Mouse (Mus musculus) liver, postnatal 0 days (tissue): ENCODE measurements around the gene Olfr765.

Experiments
- CTCF ChIP-seq: sonication (generic); IDR thresholded peaks from 2 replicates; pipeline ENCODE4 v1.5.1; 2016; ENCODE audit warnings: antibody characterized with exemption, low read depth
- EP300 ChIP-seq: IDR thresholded peaks from 2 replicates; pipeline ENCODE4 v1.6.1; 2016; ENCODE audit warnings: antibody characterized with exemption, low read depth, mild to moderate bottlenecking

GRCm38 (mm10) chr10:129026018-129026662, 23.7 kb downstream of the Olfr765 start:
- TF ChIP-seq CTCF (peak; percentile 77), EP300 (no peak)
